Mouse (Mus musculus) forebrain, embryonic 16.5 days (tissue): Measurements from ENCODE around the gene Fam189a2. TPM values are rescaled to one million over a fixed set of nuclear protein-coding genes. Genes with fewer than 3 reads are reported as not detected.
A peak's percentile ranks its signal among the peaks of the same experiment; 100 is the strongest.

Experiments used
- ATAC-seq: fragments of 200-750 bp; cut with Nextera tagmentation; 2 replicates; pipeline ENCODE4 v1.8.0; 2017; ENCODE audit warnings: mild to moderate bottlenecking, moderate library complexity
- H3K27ac ChIP-seq: fragments of 300-500 bp; sonication (generic); 2 replicates; pipeline ENCODE4 v1.5.1; 2014; ENCODE audit warnings: low read length, control low read depth
- H3K27me3 ChIP-seq: fragments of 300-500 bp; sonication (generic); replicated peaks from 2 replicates; pipeline ENCODE4 v1.6.1; 2014; ENCODE audit warnings: low read length; ENCODE audit not compliant: control insufficient read depth, insufficient read depth
- H3K36me3 ChIP-seq: fragments of 300-500 bp; sonication (generic); 2 replicates; pipeline ENCODE4 v1.6.1; 2014; ENCODE audit not compliant: control insufficient read depth, insufficient read depth
- H3K4me1 ChIP-seq: fragments of 300-500 bp; sonication (generic); replicated peaks from 2 replicates; pipeline ENCODE4 v1.6.1; 2014; ENCODE audit warnings: low read length; ENCODE audit not compliant: control insufficient read depth, insufficient read depth
- H3K4me2 ChIP-seq: fragments of 300-500 bp; sonication (generic); 2 replicates; pipeline ENCODE4 v1.6.1; 2014; ENCODE audit warnings: mild to moderate bottlenecking, low read length, control low read depth
- H3K4me3 ChIP-seq: fragments of 300-500 bp; sonication (generic); replicated peaks from 2 replicates; pipeline ENCODE4 v1.5.1; 2014; ENCODE audit warnings: mild to moderate bottlenecking, low read length, control low read depth
- H3K9ac ChIP-seq: fragments of 300-500 bp; sonication (generic); replicated peaks from 2 replicates; pipeline ENCODE4 v1.6.1; 2014; ENCODE audit warnings: low read depth, low read length, control low read depth
- H3K9me3 ChIP-seq: fragments of 300-500 bp; sonication (generic); 2 replicates; pipeline ENCODE4 v1.6.1; 2016; ENCODE audit warnings: low read length; ENCODE audit not compliant: control insufficient read depth
- WGBS: fragments of 180-500 bp; shearing (Covaris S2); extraction: QIAGEN DNeasy Blood & Tissue Kit; methylation state at CpG from one replicate; pipeline ENCODE4 v1.1.7; 2014; 5-methylcytosine and 5-hydroxymethylcytosine counted together
- polyA plus RNA-seq: library from polyadenylated mRNA; unstranded; fragments of >200 nt; fragmentation: Nextera tagmentation; extraction: Ambion mirVana; gene quantifications from 2 replicates; pipeline ENCODE4 v1.2.1, GENCODE M21; 2015

The Fam189a2 gene
- polyA plus RNA-seq: 0.37 and 1.1 TPM in 2 replicates

- H3K36me3 ChIP-seq: no peaks in the 10 kb centered on the region
- WGBS: under 1% methylated on average over 65 of the region's 65 CpGs
- peak within 1 kb of the TSS; percentile 71 for H3K4me3 ChIP-seq
- no peaks in the 10 kb centered on the region for H3K9me3 ChIP-seq
- H3K9ac ChIP-seq: peak within 1 kb of the TSS; percentile 76
- peak within 1 kb of the TSS; percentile 96 for H3K4me2 ChIP-seq
- peak; percentile 86 for ATAC-seq
- peaks cover 27% of the 10 kb centered on the region for H3K27me3 ChIP-seq
- H3K4me1 ChIP-seq: peaks cover 12% of the 10 kb centered on the region
- H3K27ac ChIP-seq: no peak within 1 kb of the TSS
Measured at GRCm38 (mm10) chr19:24030871-24031556, at the start of gene Fam189a2. Gene Fam189a2, minus strand, starts transcription at chr19:24031019.

- no peak overlapping the region for H3K4me3 ChIP-seq
- H3K36me3 ChIP-seq: no peaks in the 10 kb centered on the region
- H3K9ac ChIP-seq: no peak overlapping the region
- H3K27ac ChIP-seq: no peak overlapping the region
- 93% methylated on average over 3 of the region's 3 CpGs for whole genome bisulfite sequencing
- H3K9me3 ChIP-seq: no peaks in the 10 kb centered on the region
- no peak for ATAC-seq
- H3K27me3 ChIP-seq: no peaks in the 10 kb centered on the region
- H3K4me2 ChIP-seq: no peak overlapping the region
- no peaks in the 10 kb centered on the region for H3K4me1 ChIP-seq
Measured at GRCm38 (mm10) chr19:24077658-24078057, 46.8 kb upstream of the Fam189a2 start.

GRCm38 (mm10) chr19:24076536-24076935 is 45.7 kb upstream of the Fam189a2 start:
- H3K9me3 ChIP-seq: no peaks in the 10 kb centered on the region
- H3K9ac ChIP-seq: no peak overlapping the region
- H3K27me3 ChIP-seq: no peaks in the 10 kb centered on the region
- ATAC-seq: no peak
- H3K36me3 ChIP-seq: no peaks in the 10 kb centered on the region
- no peak overlapping the region for H3K27ac ChIP-seq
- no peak overlapping the region for H3K4me3 ChIP-seq
- H3K4me1 ChIP-seq: no peaks in the 10 kb centered on the region
- 96% methylated on average over 7 of the region's 7 CpGs for whole genome bisulfite sequencing
- H3K4me2 ChIP-seq: no peak overlapping the region

- Histone ChIP-seq H3K27ac (no peak overlapping the region), H3K9ac (no peak overlapping the region), H3K36me3 (no peaks in the 10 kb centered on the region), H3K9me3 (no peaks in the 10 kb centered on the region), H3K27me3 (no peaks in the 10 kb centered on the region), H3K4me1 (no peaks in the 10 kb centered on the region), H3K4me3 (no peak overlapping the region), H3K4me2 (no peak overlapping the region)
- no peak for ATAC-seq
- 84% methylated on average over 8 of the region's 8 CpGs for WGBS
Measured at GRCm38 (mm10) chr19:24075927-24076326, 45.1 kb upstream of the Fam189a2 start.

GRCm38 (mm10) chr19:24073155-24073554 is 42.3 kb upstream of the Fam189a2 start:
- Histone ChIP-seq H3K27me3 (no peaks in the 10 kb centered on the region), H3K9ac (no peak overlapping the region), H3K4me2 (no peak overlapping the region), H3K4me1 (no peaks in the 10 kb centered on the region), H3K4me3 (no peak overlapping the region), H3K9me3 (no peaks in the 10 kb centered on the region), H3K36me3 (no peaks in the 10 kb centered on the region), H3K27ac (no peak overlapping the region)
- no peak for ATAC-seq
- WGBS: 55% methylated on average over 4 of the region's 4 CpGs

- no peak overlapping the region for H3K4me2 ChIP-seq
- H3K36me3 ChIP-seq: no peaks in the 10 kb centered on the region
- ATAC-seq: no peak
- no peaks in the 10 kb centered on the region for H3K4me1 ChIP-seq
- no peaks in the 10 kb centered on the region for H3K27me3 ChIP-seq
- H3K27ac ChIP-seq: no peak overlapping the region
- no peak overlapping the region for H3K4me3 ChIP-seq
- no peak overlapping the region for H3K9ac ChIP-seq
- WGBS: 53% methylated on average over 12 of the region's 12 CpGs
- no peaks in the 10 kb centered on the region for H3K9me3 ChIP-seq
Measured at GRCm38 (mm10) chr19:24064348-24064895, 33.6 kb upstream of the Fam189a2 start.

- no peak overlapping the region for H3K4me2 ChIP-seq
- WGBS: 82% methylated on average over 4 of the region's 4 CpGs
- H3K27me3 ChIP-seq: no peaks in the 10 kb centered on the region
- no peak overlapping the region for H3K4me3 ChIP-seq
- no peaks in the 10 kb centered on the region for H3K36me3 ChIP-seq
- H3K4me1 ChIP-seq: no peaks in the 10 kb centered on the region
- H3K27ac ChIP-seq: no peak overlapping the region
- ATAC-seq: no peak
- no peak overlapping the region for H3K9ac ChIP-seq
- no peaks in the 10 kb centered on the region for H3K9me3 ChIP-seq
Measured at GRCm38 (mm10) chr19:24063585-24063984, 32.8 kb upstream of the Fam189a2 start.

GRCm38 (mm10) chr19:24058851-24059250 is 28.0 kb upstream of the Fam189a2 start:
- ATAC-seq: peak; percentile 36; the same call in 1 of the 2 replicates
- WGBS: 70% methylated on average over 8 of the region's 8 CpGs
- Histone ChIP-seq H3K4me3 (no peak overlapping the region), H3K9me3 (no peaks in the 10 kb centered on the region), H3K4me2 (no peak overlapping the region), H3K36me3 (no peaks in the 10 kb centered on the region), H3K27me3 (no peaks in the 10 kb centered on the region), H3K27ac (no peak overlapping the region), H3K9ac (no peak overlapping the region), H3K4me1 (peaks cover 2% of the 10 kb centered on the region; the same call in 1 of the 2 replicates)

GRCm38 (mm10) chr19:24058021-24058420 is 27.2 kb upstream of the Fam189a2 start:
- H3K36me3 ChIP-seq: no peaks in the 10 kb centered on the region
- peaks cover 2% of the 10 kb centered on the region; the same call in 1 of the 2 replicates for H3K4me1 ChIP-seq
- H3K4me2 ChIP-seq: no peak overlapping the region
- no peaks in the 10 kb centered on the region for H3K9me3 ChIP-seq
- H3K4me3 ChIP-seq: no peak overlapping the region
- no peak overlapping the region for H3K9ac ChIP-seq
- H3K27ac ChIP-seq: no peak overlapping the region
- H3K27me3 ChIP-seq: no peaks in the 10 kb centered on the region
- no peak for ATAC-seq
- WGBS: 87% methylated on average over 5 of the region's 5 CpGs
